Mouse (Mus musculus): ENCODE results near the gene Gm8773.
A peak's percentile ranks its signal among the peaks of the same experiment; 100 is the strongest.

Gene Gm8773

GRCm38 (mm10) chr5:5573749-5574317 lies at the start of gene Gm8773:
Gene Gm8773 (plus strand): TSS chr5:5573799.
- DNase-seq, result no peak

GRCm38 (mm10) chr5:5533656-5534420 lies 39.8 kb upstream of the Gm8773 start:
- no peak for DNase-seq

- no peak for DNase-seq
Measured at GRCm38 (mm10) chr5:5536131-5536530, 37.5 kb upstream of the Gm8773 start.

GRCm38 (mm10) chr5:5539771-5540170 lies 33.8 kb upstream of the Gm8773 start:
- DNase-seq, result no peak

GRCm38 (mm10) chr5:5540385-5540784 lies 33.2 kb upstream of the Gm8773 start:
- no peak for DNase-seq

- DNase-seq, result no peak
Measured at GRCm38 (mm10) chr5:5551110-5551509, 22.5 kb upstream of the Gm8773 start.

GRCm38 (mm10) chr5:5559079-5559740 lies 14.4 kb upstream of the Gm8773 start, which contains the start of gene Gtpbp10:
Gene Gtpbp10 (minus strand): TSS chr5:5559538.
- DNase-seq, result peak; percentile 86

- no peak for DNase-seq
Measured at GRCm38 (mm10) chr5:5559798-5560197, 13.8 kb upstream of the Gm8773 start.

GRCm38 (mm10) chr5:5561041-5561706 lies 12.4 kb upstream of the Gm8773 start:
- DNase-seq, result no peak

GRCm38 (mm10) chr5:5562435-5562834 lies 11.2 kb upstream of the Gm8773 start:
- DNase-seq, result no peak

GRCm38 (mm10) chr5:5587686-5588085 lies 14.1 kb downstream of the Gm8773 start:
- no peak for DNase-seq

- DNase-seq, result peak; percentile 23
Measured at GRCm38 (mm10) chr5:5610540-5610939, 36.9 kb downstream of the Gm8773 start.

- DNase-seq, result no peak
Measured at GRCm38 (mm10) chr5:5618329-5618728, 44.7 kb downstream of the Gm8773 start.

GRCm38 (mm10) chr5:5625491-5625890 lies 51.9 kb downstream of the Gm8773 start:
- DNase-seq, result no peak
